ENCODE assay signal across 11 mouse cellular contexts in the genomic region with DNA sequence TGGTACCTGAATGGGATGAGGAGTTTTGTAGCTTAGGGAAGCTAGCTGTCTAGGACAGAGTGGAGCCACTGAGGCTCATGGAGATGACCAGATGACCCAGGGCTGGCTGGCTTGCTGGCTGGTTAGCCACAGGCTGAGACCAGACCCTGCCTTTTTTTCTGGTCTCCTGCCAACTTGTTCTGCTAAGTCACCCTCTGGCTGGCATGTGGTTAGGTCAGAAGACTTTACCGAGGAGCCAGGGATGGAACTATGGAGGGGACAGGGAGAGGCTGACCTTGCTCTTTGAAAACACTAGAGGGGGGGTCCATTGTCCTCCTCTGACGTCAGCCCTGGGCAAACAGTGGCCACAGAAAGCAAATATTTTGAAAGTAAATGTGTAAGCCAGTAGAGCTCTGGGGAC. TPM values are rescaled to one million over a fixed set of nuclear protein-coding genes. Genes with fewer than 3 reads are reported as not detected.
DNase-seq lines count a peak whose midpoint lies in the region; ATAC-seq lines count a peak whose summit lies in the region.
"Had no signal": no experiment of that assay in that cellular context is flagged by ENCODE, and none has a peak within 500 bp of the region (broad histone marks: within the 10 kb centered on the region; RNA-seq: fewer than 3 reads in every experiment).

No protein-coding gene starts in this region.

- H3K4me3 ChIP-seq in limb, embryonic 13.5 days, result no peak overlapping the region
- H3K4me3 ChIP-seq in limb, embryonic 10.5 days, result no peak overlapping the region
- H3K4me3 ChIP-seq in stomach, embryonic 16.5 days (replicated peaks; ENCODE audit: low read length), result no peak overlapping the region
- H3K4me3 ChIP-seq in midbrain, embryonic 13.5 days (replicated peaks), result no peak overlapping the region
- H3K4me3 ChIP-seq: hindbrain, embryonic 15.5 days had no signal

- 0 out of 2 replicates have a peak, but pooled peaks cover 4% of the 10 kb centered on the region for H3K4me1 ChIP-seq in limb, embryonic 13.5 days
- no peaks in the 10 kb centered on the region for H3K4me1 ChIP-seq in limb, embryonic 10.5 days
- peaks cover 7% of the 10 kb centered on the region; the same call in 1 of the 2 replicates for H3K4me1 ChIP-seq in stomach, embryonic 16.5 days (ENCODE audit: control insufficient read depth, insufficient read depth, low read length)
- no peaks in the 10 kb centered on the region for H3K4me1 ChIP-seq in midbrain, embryonic 13.5 days (replicated peaks)
- H3K4me1 ChIP-seq: hindbrain, embryonic 15.5 days had no signal

- no peaks in the 10 kb centered on the region for H3K27me3 ChIP-seq in limb, embryonic 13.5 days
- no peaks in the 10 kb centered on the region for H3K27me3 ChIP-seq in limb, embryonic 10.5 days (ENCODE audit: low read depth, poor library complexity, severe bottlenecking)
- no peaks in the 10 kb centered on the region for H3K27me3 ChIP-seq in stomach, embryonic 16.5 days (ENCODE audit: control insufficient read depth, insufficient read depth, low read length)
- peaks cover 8% of the 10 kb centered on the region; the same call in 1 of the 2 replicates for H3K27me3 ChIP-seq in midbrain, embryonic 13.5 days
- H3K27me3 ChIP-seq: hindbrain, embryonic 15.5 days had no signal

- ATAC-seq in limb, embryonic 13.5 days (ENCODE audit: low FRiP score, low read depth), result 0 out of 2 replicates have a peak, but pooled peaks have one; percentile 24
- peak; percentile 73; the same call in 1 of the 2 replicates for ATAC-seq in stomach, embryonic 16.5 days (ENCODE audit: insufficient read depth, low FRiP score)
- no peak for ATAC-seq in midbrain, embryonic 13.5 days
- ATAC-seq: forebrain, embryonic 16.5 days had no signal

- DNase-seq in adrenal gland, adult 2 months, result peak; percentile 72
- no peak for DNase-seq in adrenal gland, postnatal 25 days
- no peak for DNase-seq in limb, embryonic 10.5 days (ENCODE audit: low spot score)
- peak; percentile 23 for DNase-seq in liver
- DNase-seq in cerebellum, postnatal 4 days (ENCODE audit: low spot score in 2 of 2), result no peak
- DNase-seq: gastrocnemius, postnatal 25 days had no signal

- no peak overlapping the region for H3K9ac ChIP-seq in limb, embryonic 13.5 days
- H3K9ac ChIP-seq in stomach, embryonic 16.5 days (ENCODE audit: low read length), result no peak overlapping the region
- no peak overlapping the region for H3K9ac ChIP-seq in midbrain, embryonic 13.5 days (replicated peaks)
- H3K9ac ChIP-seq: hindbrain, embryonic 15.5 days had no signal

- no peaks in the 10 kb centered on the region for H3K36me3 ChIP-seq in limb, embryonic 13.5 days
- no peaks in the 10 kb centered on the region for H3K36me3 ChIP-seq in limb, embryonic 10.5 days
- H3K36me3 ChIP-seq in stomach, embryonic 16.5 days (ENCODE audit: control insufficient read depth, insufficient read depth, low read length), result no peaks in the 10 kb centered on the region
- no peaks in the 10 kb centered on the region for H3K36me3 ChIP-seq in midbrain, embryonic 13.5 days
- H3K36me3 ChIP-seq: hindbrain, embryonic 15.5 days had no signal

- no peak overlapping the region for H3K4me2 ChIP-seq in limb, embryonic 13.5 days (replicated peaks)
- H3K4me2 ChIP-seq in stomach, embryonic 16.5 days (ENCODE audit: low read depth, low read length), result no peak overlapping the region
- H3K4me2 ChIP-seq in midbrain, embryonic 13.5 days (replicated peaks), result no peak overlapping the region
- H3K4me2 ChIP-seq: hindbrain, embryonic 15.5 days had no signal

- 46% methylated on average over 2 of the region's 2 CpGs for WGBS in limb, embryonic 13.5 days
- 68% methylated on average over 2 of the region's 2 CpGs for WGBS in limb, embryonic 10.5 days
- WGBS in stomach, embryonic 16.5 days, result 28% methylated on average over 2 of the region's 2 CpGs
- WGBS in midbrain, embryonic 13.5 days, result 42% methylated on average over 2 of the region's 2 CpGs

- H3K27ac ChIP-seq in limb, embryonic 13.5 days, result no peak overlapping the region
- no peak overlapping the region for H3K27ac ChIP-seq in limb, embryonic 10.5 days
- H3K27ac ChIP-seq in stomach, embryonic 16.5 days (ENCODE audit: low read length), result no peak overlapping the region
- H3K27ac ChIP-seq in midbrain, embryonic 13.5 days, result no peak overlapping the region
- H3K27ac ChIP-seq: hindbrain, embryonic 15.5 days had no signal

- H3K9me3 ChIP-seq in limb, embryonic 13.5 days, result no peaks in the 10 kb centered on the region
- H3K9me3 ChIP-seq in limb, embryonic 10.5 days (replicated peaks), result no peaks in the 10 kb centered on the region
- H3K9me3 ChIP-seq in stomach, embryonic 16.5 days (replicated peaks; ENCODE audit: control insufficient read depth, low read length), result no peaks in the 10 kb centered on the region
- H3K9me3 ChIP-seq in midbrain, embryonic 13.5 days, result no peaks in the 10 kb centered on the region
- H3K9me3 ChIP-seq: hindbrain, embryonic 15.5 days had no signal

RNA-seq across cellular contexts. Expression of a gene that starts 28.6 kb away (rescaled TPM):
- total RNA-seq in adrenal gland, adult 2 months (2021), result 10 to 100 TPM; 10.3 to 12.2 TPM
- polyA plus RNA-seq in adrenal gland, adult 2 months (2012; rRNA removed), result 9.7 and 10.8 TPM in 2 replicates
- 13.8 and 14.4 TPM in 2 replicates for total RNA-seq in adrenal gland, postnatal 25 days (2021)
- 3.9 and 5.0 TPM in 2 replicates for polyA plus RNA-seq in limb, embryonic 13.5 days (2015; fragmentation: Nextera tagmentation; extraction: Ambion mirVana)
- 6.7 and 7.2 TPM in 2 replicates for polyA plus RNA-seq in limb, embryonic 10.5 days (2016; fragmentation: Nextera tagmentation; extraction: Ambion mirVana)
- polyA plus RNA-seq in stomach, embryonic 16.5 days (2015; fragmentation: Nextera tagmentation; extraction: Ambion mirVana), result 3.5 and 4.2 TPM in 2 replicates
- polyA plus RNA-seq in midbrain, embryonic 13.5 days (2015; fragmentation: Nextera tagmentation; extraction: Ambion mirVana), result 4.2 and 5.3 TPM in 2 replicates

Comparison
In these comparisons a context has a peak if more than half of its experiments do, and no peak if none do; other contexts are left out.
1. DNase-seq: peak in adrenal gland, adult 2 months (single experiment) and liver (single experiment); none in adrenal gland, postnatal 25 days (single experiment), limb, embryonic 10.5 days (single experiment) and cerebellum, postnatal 4 days (0 of 2).